Mouse (Mus musculus) cortical plate, adult 2 months (tissue): ENCODE results near the gene Zrsr1. TPM values are rescaled to one million over a fixed set of nuclear protein-coding genes. Genes with fewer than 3 reads are reported as not detected.

ENCODE experiments used
- H3K27ac ChIP-seq: fragments of 200-500 bp; 2 replicates; pipeline ENCODE4 v1.5.1; 2012; ENCODE audit warnings: low read length, control low read depth, inconsistent platforms; ENCODE audit not compliant: insufficient read depth
- H3K4me1 ChIP-seq: fragments of 200-500 bp; 2 replicates; pipeline ENCODE4 v1.6.1; 2011; ENCODE audit warnings: low read length; ENCODE audit not compliant: control insufficient read depth, insufficient read depth
- H3K4me3 ChIP-seq: fragments of 200-500 bp; 2 replicates; pipeline ENCODE4 v1.5.1; 2011; ENCODE audit warnings: mild to moderate bottlenecking, low read length, control low read depth; ENCODE audit not compliant: insufficient read depth
- CTCF ChIP-seq: fragments of 200-500 bp; IDR thresholded peaks from 2 replicates; pipeline ENCODE4 v1.5.1; 2011; ENCODE audit warnings: mild to moderate bottlenecking, control low read depth, low read length; ENCODE audit not compliant: insufficient read depth; ENCODE audit errors: extremely low read depth
- POLR2A ChIP-seq: fragments of 200-500 bp; IDR thresholded peaks from 2 replicates; pipeline ENCODE4 v1.6.1; 2011; ENCODE audit warnings: mild to moderate bottlenecking, low read length, control low read depth; ENCODE audit not compliant: insufficient read depth; ENCODE audit errors: extremely low read depth
- polyA plus RNA-seq: library from polyadenylated mRNA; depleted of rRNA; stranded (reverse); fragments of >200 nt; gene quantifications from 2 replicates; pipeline ENCODE4 v1.2.3, GENCODE M21; 2012; rRNA removed

The Zrsr1 gene
- polyA plus RNA-seq, 1 experiment: 54.6 TPM

DNA sequence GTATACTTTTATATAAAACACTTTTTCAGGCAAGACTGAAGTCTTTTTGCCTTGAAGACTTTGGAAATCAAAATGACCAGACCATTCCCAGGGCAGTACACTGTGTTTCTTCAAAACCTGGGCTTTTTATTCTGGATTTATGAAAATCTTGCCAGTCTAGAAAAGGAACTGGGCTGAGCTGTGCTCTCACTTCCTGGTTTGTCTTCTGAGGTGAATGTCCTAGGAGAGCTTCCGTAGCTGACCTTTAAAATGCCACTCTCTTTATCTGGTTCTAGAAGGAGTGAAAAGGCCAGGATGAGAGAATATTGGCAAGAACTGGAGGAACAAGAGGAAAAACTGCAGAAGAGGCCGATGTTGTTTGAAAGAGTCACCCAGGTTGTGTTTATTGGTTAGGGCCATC lies 51.4 kb downstream of the Zrsr1 start:
- Histone ChIP-seq H3K4me1 (no peaks in the 10 kb centered on the region), H3K27ac (no peak overlapping the region), H3K4me3 (no peak overlapping the region)
- TF ChIP-seq POLR2A (no peak), CTCF (no peak)

DNA sequence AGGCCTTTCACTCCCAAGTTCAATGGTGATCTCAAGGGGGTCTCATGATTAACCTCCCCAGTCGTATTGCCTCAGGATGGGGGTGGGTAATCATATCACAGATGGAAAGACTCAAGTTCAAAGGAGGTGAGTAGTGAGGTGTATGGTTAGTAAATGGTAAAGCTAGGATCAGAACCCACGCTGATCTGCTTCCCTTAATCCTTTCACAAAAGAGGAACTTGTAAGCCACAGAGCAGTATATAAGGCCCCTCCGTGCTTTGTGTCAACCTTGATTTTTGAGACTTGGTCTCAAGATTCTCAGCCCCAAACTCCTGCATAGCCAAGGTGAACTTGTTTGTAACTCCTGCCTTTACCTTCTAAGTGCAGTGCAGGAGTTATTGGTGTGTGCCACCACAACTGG lies 52.4 kb downstream of the Zrsr1 start:
- TF ChIP-seq CTCF: no peak
- no peak for TF ChIP-seq POLR2A
- no peak overlapping the region for H3K27ac ChIP-seq
- no peak overlapping the region for H3K4me3 ChIP-seq
- H3K4me1 ChIP-seq: no peaks in the 10 kb centered on the region

Other genes starting within 250 kb of the Zrsr1 start
- gene B3gnt2, start 111.0 kb upstream of the Zrsr1 start, polyA plus RNA-seq: 11.2 and 11.4 TPM in 2 replicates
- gene Gm28048, start 10.1 kb downstream of the Zrsr1 start, polyA plus RNA-seq: 4.5 and 7.3 TPM in 2 replicates
- 39.4 TPM in 2 replicates for gene Commd1, start 10.4 kb downstream of the Zrsr1 start, polyA plus RNA-seq
- 62.2 and 64.7 TPM in 2 replicates for gene Cct4, start 18.5 kb downstream of the Zrsr1 start, polyA plus RNA-seq
- gene Fam161a, start 35.5 kb downstream of the Zrsr1 start, polyA plus RNA-seq: 3.5 and 5.3 TPM in 2 replicates